Mouse (Mus musculus) monocyte, adult 59 days (primary cell): ENCODE results near the gene Myh10. TPM values are rescaled to one million over a fixed set of nuclear protein-coding genes. Genes with fewer than 3 reads are reported as not detected.

Experiments used
- total RNA-seq, 2 experiments: library from RNA; stranded (reverse); gene quantifications; one replicate each; pipeline ENCODE4 v1.2.4; 2023

Gene Myh10
- total RNA-seq = 1 to 10 TPM; 1.3 to 1.9 TPM

GRCm38 (mm10) chr11:68691321-68692009 lies at the start of gene Myh10:
TSS of gene Myh10 (plus strand) at chr11:68691559.

Other genes with a start within 250 kb of the Myh10 start
- 10 to 100 TPM; 53.4 to 71.8 TPM for gene Pik3r6, start 188.5 kb upstream of the Myh10 start, total RNA-seq
- gene Mfsd6l, start 135.4 kb upstream of the Myh10 start, total RNA-seq = 1 to 10 TPM; 4.1 to 4.3 TPM
- not detected for gene Ccdc42, start 104.5 kb upstream of the Myh10 start, total RNA-seq
- gene Ndel1, start 180.3 kb downstream of the Myh10 start, total RNA-seq = 100 to 1,000 TPM; 151 to 155 TPM
- not detected for gene Rnf222, start 197.0 kb downstream of the Myh10 start, total RNA-seq
- gene Rpl26, start 210.0 kb downstream of the Myh10 start, total RNA-seq = 1,000 to 10,000 TPM; 1,720 to 1,823 TPM
- gene Odf4, start 235.5 kb downstream of the Myh10 start, total RNA-seq = not detected